Mouse (Mus musculus) kidney, postnatal 4 days (tissue): ENCODE data around the gene Gm21992.

Source experiments
- DNase-seq, 2 experiments: peaks; one replicate each; pipeline ENCODE4 v3.0.0; 2021; ENCODE audit warnings: mixed read lengths in 2 of 2

Gm21992 gene

GRCm38 (mm10) chr19:4747631-4748312 is 63.6 kb downstream of the Gm21992 start:
- DNase-seq, result no peak

- no peak for DNase-seq
Measured at GRCm38 (mm10) chr19:4746611-4747010, 64.8 kb downstream of the Gm21992 start.

GRCm38 (mm10) chr19:4745681-4746080 is 65.7 kb downstream of the Gm21992 start:
- no peak for DNase-seq

GRCm38 (mm10) chr19:4745057-4745456 is 66.4 kb downstream of the Gm21992 start:
- DNase-seq, result peak; percentile 43

- DNase-seq, result no peak
Measured at GRCm38 (mm10) chr19:4744026-4744425, 67.4 kb downstream of the Gm21992 start.

- peak; percentile 56 to 68 for DNase-seq
Measured at GRCm38 (mm10) chr19:4743524-4743923, 67.9 kb downstream of the Gm21992 start.

GRCm38 (mm10) chr19:4742229-4742628 is 69.2 kb downstream of the Gm21992 start:
- no peak for DNase-seq

GRCm38 (mm10) chr19:4741482-4741881 is 69.9 kb downstream of the Gm21992 start:
- DNase-seq, result no peak

- DNase-seq, result no peak
Measured at GRCm38 (mm10) chr19:4739762-4740161, 71.7 kb downstream of the Gm21992 start.

GRCm38 (mm10) chr19:4739053-4739452 is 72.4 kb downstream of the Gm21992 start:
- DNase-seq, result no peak

GRCm38 (mm10) chr19:4737866-4738265 is 73.5 kb downstream of the Gm21992 start:
- no peak for DNase-seq

GRCm38 (mm10) chr19:4733052-4733451 is 78.4 kb downstream of the Gm21992 start:
- DNase-seq, result no peak

- DNase-seq, result no peak
Measured at GRCm38 (mm10) chr19:4729186-4729585, 82.2 kb downstream of the Gm21992 start.

- DNase-seq, result peak; percentile 81 to 87
Measured at GRCm38 (mm10) chr19:4720671-4721244, 90.7 kb downstream of the Gm21992 start.

- DNase-seq, result no peak
Measured at GRCm38 (mm10) chr19:4720112-4720511, 91.3 kb downstream of the Gm21992 start.

GRCm38 (mm10) chr19:4719351-4719764 is 92.1 kb downstream of the Gm21992 start:
- DNase-seq, result peak; percentile 59 to 76

GRCm38 (mm10) chr19:4718716-4719115 is 92.7 kb downstream of the Gm21992 start:
- DNase-seq, result no peak

- no peak for DNase-seq
Measured at GRCm38 (mm10) chr19:4717281-4717680, 94.1 kb downstream of the Gm21992 start.

- no peak for DNase-seq
Measured at GRCm38 (mm10) chr19:4716756-4717155, 94.7 kb downstream of the Gm21992 start.

GRCm38 (mm10) chr19:4713886-4714285 is 97.5 kb downstream of the Gm21992 start:
- DNase-seq, result no peak

- no peak for DNase-seq
Measured at GRCm38 (mm10) chr19:4712781-4713526, 98.5 kb downstream of the Gm21992 start.

- DNase-seq, result peak; percentile 50 to 57
Measured at GRCm38 (mm10) chr19:4712156-4712780, 99.1 kb downstream of the Gm21992 start.

- no peak for DNase-seq
Measured at GRCm38 (mm10) chr19:4711601-4712155, 99.7 kb downstream of the Gm21992 start.
